Mouse (Mus musculus): ENCODE results near the gene Cyp39a1. TPM values are rescaled to one million over a fixed set of nuclear protein-coding genes. Genes with fewer than 3 reads are reported as not detected.

Gene Cyp39a1
- total RNA-seq, 1 experiment: 1.6 TPM

- Histone ChIP-seq H3K36me3 (ENCODE audit: control insufficient read depth, insufficient read depth, low read length, poor library complexity, severe bottlenecking) (no peaks in the 10 kb centered on the region), H3K4me3 (ENCODE audit: insufficient read depth in 1 of 2, low read depth in 1 of 2, low read length in 2 of 2, poor library complexity in 1 of 2, severe bottlenecking in 1 of 2) (no peak overlapping the region), H3K4me1 (ENCODE audit: control insufficient read depth in 2 of 2, insufficient read depth in 2 of 2, low read length in 2 of 2, poor library complexity in 1 of 2) (no peaks in the 10 kb centered on the region), H3K9ac (ENCODE audit: insufficient read depth, low read depth, low read length, poor library complexity, severe bottlenecking) (no peak overlapping the region), H3K9me3 (ENCODE audit: control insufficient read depth, insufficient read depth, low read depth, low read length) (no peaks in the 10 kb centered on the region), H3K27ac (ENCODE audit: insufficient read depth, low read depth, low read length, poor library complexity, severe bottlenecking) (no peak overlapping the region)
- TF ChIP-seq CHD2 (IDR thresholded peaks at IDR 0.05; ENCODE audit: low read depth, low read length) (no peak), ZNF384 (IDR thresholded peaks at IDR 0.05; ENCODE audit: low read depth, low read length) (no peak), HCFC1 (IDR thresholded peaks at IDR 0.05; ENCODE audit: borderline replicate concordance, insufficient read depth, low read length) (no peak), MAFK (IDR thresholded peaks at IDR 0.05; ENCODE audit: insufficient read depth, low read depth, low read length) (no peak), ZC3H11A (IDR thresholded peaks at IDR 0.05; ENCODE audit: borderline replicate concordance, low read depth, low read length) (no peak)
- in situ Hi-C loops (cut with MboI; ENCODE audit: low sequenced_read_pairs in 2 of 2, unreplicated experiment in 2 of 2): loop anchor here in 1 of 2 experiments (10.0 kb wide), 1 partner anchor 160 kb away; no protein-coding TSS in a partner anchor
- DNase-seq (ENCODE audit: low read depth, low spot score): no peak
Observed at GRCm38 (mm10) chr17:43704216-43704930, 37.1 kb downstream of the Cyp39a1 start.

- H3K4me3 ChIP-seq (ENCODE audit: insufficient read depth in 1 of 2, low read depth in 1 of 2, low read length in 2 of 2, poor library complexity in 1 of 2, severe bottlenecking in 1 of 2): no peak overlapping the region
- TF ChIP-seq MAFK (IDR thresholded peaks at IDR 0.05; ENCODE audit: insufficient read depth, low read depth, low read length) (no peak), ZC3H11A (IDR thresholded peaks at IDR 0.05; ENCODE audit: borderline replicate concordance, low read depth, low read length) (no peak), CHD2 (IDR thresholded peaks at IDR 0.05; ENCODE audit: low read depth, low read length) (no peak), ZNF384 (IDR thresholded peaks at IDR 0.05; ENCODE audit: low read depth, low read length) (no peak), HCFC1 (IDR thresholded peaks at IDR 0.05; ENCODE audit: borderline replicate concordance, insufficient read depth, low read length) (no peak)
- H3K9ac ChIP-seq (ENCODE audit: insufficient read depth, low read depth, low read length, poor library complexity, severe bottlenecking): no peak overlapping the region
- DNase-seq (ENCODE audit: low read depth, low spot score): no peak
- in situ Hi-C loops (cut with MboI; ENCODE audit: low sequenced_read_pairs in 2 of 2, unreplicated experiment in 2 of 2): loop anchor here in 1 of 2 experiments (10.0 kb wide), 1 partner anchor 158 kb away; no protein-coding TSS in a partner anchor
- no peak overlapping the region for H3K27ac ChIP-seq (ENCODE audit: insufficient read depth, low read depth, low read length, poor library complexity, severe bottlenecking)
- no peaks in the 10 kb centered on the region for H3K9me3 ChIP-seq (ENCODE audit: control insufficient read depth, insufficient read depth, low read depth, low read length)
- no peaks in the 10 kb centered on the region for H3K36me3 ChIP-seq (ENCODE audit: control insufficient read depth, insufficient read depth, low read length, poor library complexity, severe bottlenecking)
- H3K4me1 ChIP-seq (ENCODE audit: control insufficient read depth in 2 of 2, insufficient read depth in 2 of 2, low read length in 2 of 2, poor library complexity in 1 of 2): peaks cover 0 to 6% of the 10 kb centered on the region in 2 experiments; a peak in 1 of 4 replicates
Observed at GRCm38 (mm10) chr17:43706749-43707148, 39.5 kb downstream of the Cyp39a1 start.

GRCm38 (mm10) chr17:43707254-43707653 is 40.0 kb downstream of the Cyp39a1 start:
- no peak for DNase-seq (ENCODE audit: low read depth, low spot score)
- Histone ChIP-seq H3K36me3 (ENCODE audit: control insufficient read depth, insufficient read depth, low read length, poor library complexity, severe bottlenecking) (no peaks in the 10 kb centered on the region), H3K4me1 (ENCODE audit: control insufficient read depth in 2 of 2, insufficient read depth in 2 of 2, low read length in 2 of 2, poor library complexity in 1 of 2) (peaks cover 0 to 6% of the 10 kb centered on the region in 2 experiments; a peak in 1 of 4 replicates), H3K4me3 (ENCODE audit: insufficient read depth in 1 of 2, low read depth in 1 of 2, low read length in 2 of 2, poor library complexity in 1 of 2, severe bottlenecking in 1 of 2) (no peak overlapping the region), H3K27ac (ENCODE audit: insufficient read depth, low read depth, low read length, poor library complexity, severe bottlenecking) (no peak overlapping the region), H3K9ac (ENCODE audit: insufficient read depth, low read depth, low read length, poor library complexity, severe bottlenecking) (no peak overlapping the region), H3K9me3 (ENCODE audit: control insufficient read depth, insufficient read depth, low read depth, low read length) (no peaks in the 10 kb centered on the region)
- no peak for TF ChIP-seq ZC3H11A (IDR thresholded peaks at IDR 0.05; ENCODE audit: borderline replicate concordance, low read depth, low read length)
- no peak for TF ChIP-seq CHD2 (IDR thresholded peaks at IDR 0.05; ENCODE audit: low read depth, low read length)
- no peak for TF ChIP-seq HCFC1 (IDR thresholded peaks at IDR 0.05; ENCODE audit: borderline replicate concordance, insufficient read depth, low read length)
- TF ChIP-seq MAFK (IDR thresholded peaks at IDR 0.05; ENCODE audit: insufficient read depth, low read depth, low read length): no peak
- TF ChIP-seq ZNF384 (IDR thresholded peaks at IDR 0.05; ENCODE audit: low read depth, low read length): no peak
- in situ Hi-C loops (cut with MboI; ENCODE audit: low sequenced_read_pairs in 2 of 2, unreplicated experiment in 2 of 2): loop anchor here in 1 of 2 experiments (10.0 kb wide), 1 partner anchor 158 kb away; no protein-coding TSS in a partner anchor

- TF ChIP-seq ZC3H11A (IDR thresholded peaks at IDR 0.05; ENCODE audit: borderline replicate concordance, low read depth, low read length): no peak
- no peak for TF ChIP-seq ZNF384 (IDR thresholded peaks at IDR 0.05; ENCODE audit: low read depth, low read length)
- TF ChIP-seq MAFK (IDR thresholded peaks at IDR 0.05; ENCODE audit: insufficient read depth, low read depth, low read length): no peak
- TF ChIP-seq HCFC1 (IDR thresholded peaks at IDR 0.05; ENCODE audit: borderline replicate concordance, insufficient read depth, low read length): no peak
- TF ChIP-seq CHD2 (IDR thresholded peaks at IDR 0.05; ENCODE audit: low read depth, low read length): no peak
- Histone ChIP-seq H3K27ac (ENCODE audit: insufficient read depth, low read depth, low read length, poor library complexity, severe bottlenecking) (no peak overlapping the region), H3K9ac (ENCODE audit: insufficient read depth, low read depth, low read length, poor library complexity, severe bottlenecking) (no peak overlapping the region), H3K36me3 (ENCODE audit: control insufficient read depth, insufficient read depth, low read length, poor library complexity, severe bottlenecking) (no peaks in the 10 kb centered on the region), H3K9me3 (ENCODE audit: control insufficient read depth, insufficient read depth, low read depth, low read length) (no peaks in the 10 kb centered on the region), H3K4me3 (ENCODE audit: insufficient read depth in 1 of 2, low read depth in 1 of 2, low read length in 2 of 2, poor library complexity in 1 of 2, severe bottlenecking in 1 of 2) (no peak overlapping the region), H3K4me1 (ENCODE audit: control insufficient read depth in 2 of 2, insufficient read depth in 2 of 2, low read length in 2 of 2, poor library complexity in 1 of 2) (peaks cover 0 to 6% of the 10 kb centered on the region in 2 experiments; a peak in 1 of 4 replicates)
- no peak for DNase-seq (ENCODE audit: low read depth, low spot score)
- in situ Hi-C loops (cut with MboI; ENCODE audit: low sequenced_read_pairs in 2 of 2, unreplicated experiment in 2 of 2): no loop called here
Observed at GRCm38 (mm10) chr17:43711557-43712352, 44.5 kb downstream of the Cyp39a1 start.
